Mouse (Mus musculus): ENCODE results near the gene Dtd2. TPM values are rescaled to one million over a fixed set of nuclear protein-coding genes. Genes with fewer than 3 reads are reported as not detected.

Dtd2 gene
- polyA plus RNA-seq, 2 experiments = 11.1 to 12.0 TPM

GRCm38 (mm10) chr12:51969876-51970275, 36.4 kb downstream of the Dtd2 start:
- peak overlapping the region; percentile 87 to 90 for H3K4me3 ChIP-seq (ENCODE audit: insufficient read depth in 1 of 2, low read depth in 2 of 2, low read length in 2 of 2)
- WGBS (ENCODE audit: insufficient replicate concordance) = 3% methylated on average over 7 of the region's 7 CpGs
- H3K9me3 ChIP-seq (ENCODE audit: control insufficient read depth, low read length) = no peaks in the 10 kb centered on the region
- no peaks in the 10 kb centered on the region for H3K36me3 ChIP-seq (replicated peaks; ENCODE audit: control insufficient read depth, insufficient read depth, low read depth)
- peaks cover 4 to 12% of the 10 kb centered on the region in 2 experiments for H3K4me1 ChIP-seq (replicated peaks; ENCODE audit: control insufficient read depth in 2 of 2, insufficient read depth in 2 of 2, low read length in 1 of 2)
- DNase-seq (ENCODE audit: low read depth in 3 of 3, low spot score in 3 of 3) = peak in 1 of 3 experiments; percentile 38
- H3K27me3 ChIP-seq (ENCODE audit: control insufficient read depth, insufficient read depth, low read length) = no peaks in the 10 kb centered on the region
- peak overlapping the region; percentile 95 for H3K4me2 ChIP-seq (ENCODE audit: low read depth)
- H3K27ac ChIP-seq = peak overlapping the region; percentile 88
- H3K9ac ChIP-seq (replicated peaks) = peak overlapping the region; percentile 95
- TF ChIP-seq CTCF (IDR thresholded peaks at IDR 0.05; ENCODE audit: low read depth) (no peak), EP300 (IDR thresholded peaks at IDR 0.05; ENCODE audit: low read depth) (no peak)
- no peak for ATAC-seq (ENCODE audit: insufficient read depth)

GRCm38 (mm10) chr12:51969092-51969491, 37.2 kb downstream of the Dtd2 start:
- H3K9me3 ChIP-seq (ENCODE audit: control insufficient read depth, low read length) = no peaks in the 10 kb centered on the region
- ATAC-seq (ENCODE audit: insufficient read depth) = no peak
- no peak for TF ChIP-seq CTCF (IDR thresholded peaks at IDR 0.05; ENCODE audit: low read depth)
- no peak for TF ChIP-seq EP300 (IDR thresholded peaks at IDR 0.05; ENCODE audit: low read depth)
- H3K4me3 ChIP-seq (ENCODE audit: insufficient read depth in 1 of 2, low read depth in 2 of 2, low read length in 2 of 2) = peak overlapping the region in 1 of 2 experiments; percentile 87; a peak in 2 of 4 replicates
- H3K36me3 ChIP-seq (replicated peaks; ENCODE audit: control insufficient read depth, insufficient read depth, low read depth) = no peaks in the 10 kb centered on the region
- WGBS (ENCODE audit: insufficient replicate concordance) = 53% methylated on average over 2 of the region's 2 CpGs
- H3K9ac ChIP-seq (replicated peaks) = peak overlapping the region; percentile 95
- peaks cover 4 to 12% of the 10 kb centered on the region in 2 experiments for H3K4me1 ChIP-seq (replicated peaks; ENCODE audit: control insufficient read depth in 2 of 2, insufficient read depth in 2 of 2, low read length in 1 of 2)
- no peak for DNase-seq (ENCODE audit: low read depth in 3 of 3, low spot score in 3 of 3)
- no peaks in the 10 kb centered on the region for H3K27me3 ChIP-seq (ENCODE audit: control insufficient read depth, insufficient read depth, low read length)
- no peak overlapping the region for H3K27ac ChIP-seq
- peak overlapping the region; percentile 95 for H3K4me2 ChIP-seq (ENCODE audit: low read depth)

- DNase-seq (ENCODE audit: low read depth in 3 of 3, low spot score in 3 of 3) = no peak
- H3K27ac ChIP-seq = no peak overlapping the region
- no peaks in the 10 kb centered on the region for H3K9me3 ChIP-seq (ENCODE audit: control insufficient read depth, low read length)
- H3K4me1 ChIP-seq (replicated peaks; ENCODE audit: control insufficient read depth in 2 of 2, insufficient read depth in 2 of 2, low read length in 1 of 2) = peaks cover 4 to 12% of the 10 kb centered on the region in 2 experiments
- no peak for TF ChIP-seq CTCF (IDR thresholded peaks at IDR 0.05; ENCODE audit: low read depth)
- WGBS (ENCODE audit: insufficient replicate concordance) = 73% methylated on average over 9 of the region's 9 CpGs
- H3K36me3 ChIP-seq (replicated peaks; ENCODE audit: control insufficient read depth, insufficient read depth, low read depth) = no peaks in the 10 kb centered on the region
- H3K27me3 ChIP-seq (ENCODE audit: control insufficient read depth, insufficient read depth, low read length) = no peaks in the 10 kb centered on the region
- no peak overlapping the region for H3K9ac ChIP-seq (replicated peaks)
- no peak overlapping the region for H3K4me2 ChIP-seq (ENCODE audit: low read depth)
- H3K4me3 ChIP-seq (ENCODE audit: insufficient read depth in 1 of 2, low read depth in 2 of 2, low read length in 2 of 2) = no peak overlapping the region
- no peak for ATAC-seq (ENCODE audit: insufficient read depth)
These were observed 38.2 kb downstream of the Dtd2 start for GRCm38 (mm10) chr12:51967915-51968595.

GRCm38 (mm10) chr12:51957626-51958025, 48.7 kb downstream of the Dtd2 start:
- no peak for DNase-seq (ENCODE audit: low read depth in 3 of 3, low spot score in 3 of 3)
- Histone ChIP-seq H3K4me2 (ENCODE audit: low read depth) (no peak overlapping the region), H3K36me3 (replicated peaks; ENCODE audit: control insufficient read depth, insufficient read depth, low read depth) (peaks cover 38% of the 10 kb centered on the region), H3K9me3 (ENCODE audit: control insufficient read depth, low read length) (no peaks in the 10 kb centered on the region), H3K27ac (no peak overlapping the region), H3K27me3 (ENCODE audit: control insufficient read depth, insufficient read depth, low read length) (no peaks in the 10 kb centered on the region), H3K4me3 (ENCODE audit: insufficient read depth in 1 of 2, low read depth in 2 of 2, low read length in 2 of 2) (no peak overlapping the region), H3K4me1 (replicated peaks; ENCODE audit: control insufficient read depth in 2 of 2, insufficient read depth in 2 of 2, low read length in 1 of 2) (no peaks in the 10 kb centered on the region), H3K9ac (replicated peaks) (no peak overlapping the region)
- TF ChIP-seq EP300 (IDR thresholded peaks at IDR 0.05; ENCODE audit: low read depth) = no peak
- no peak for TF ChIP-seq CTCF (IDR thresholded peaks at IDR 0.05; ENCODE audit: low read depth)
- 87% methylated on average over 6 of the region's 6 CpGs for WGBS (ENCODE audit: insufficient replicate concordance)
- no peak for ATAC-seq (ENCODE audit: insufficient read depth)

GRCm38 (mm10) chr12:51952309-51952708, 54.0 kb downstream of the Dtd2 start:
- no peak overlapping the region for H3K27ac ChIP-seq
- ATAC-seq (ENCODE audit: insufficient read depth) = no peak
- no peak for DNase-seq (ENCODE audit: low read depth in 3 of 3, low spot score in 3 of 3)
- H3K4me1 ChIP-seq (replicated peaks; ENCODE audit: control insufficient read depth in 2 of 2, insufficient read depth in 2 of 2, low read length in 1 of 2) = no peaks in the 10 kb centered on the region
- no peak for TF ChIP-seq EP300 (IDR thresholded peaks at IDR 0.05; ENCODE audit: low read depth)
- TF ChIP-seq CTCF (IDR thresholded peaks at IDR 0.05; ENCODE audit: low read depth) = no peak
- no peaks in the 10 kb centered on the region for H3K9me3 ChIP-seq (ENCODE audit: control insufficient read depth, low read length)
- no peak overlapping the region for H3K9ac ChIP-seq (replicated peaks)
- WGBS (ENCODE audit: insufficient replicate concordance) = 75% methylated on average over 10 of the region's 10 CpGs
- H3K36me3 ChIP-seq (replicated peaks; ENCODE audit: control insufficient read depth, insufficient read depth, low read depth) = peaks cover 66% of the 10 kb centered on the region
- no peaks in the 10 kb centered on the region for H3K27me3 ChIP-seq (ENCODE audit: control insufficient read depth, insufficient read depth, low read length)
- no peak overlapping the region for H3K4me3 ChIP-seq (ENCODE audit: insufficient read depth in 1 of 2, low read depth in 2 of 2, low read length in 2 of 2)
- no peak overlapping the region for H3K4me2 ChIP-seq (ENCODE audit: low read depth)
